Mouse (Mus musculus): ENCODE data around the gene Tex2. TPM values are rescaled to one million over a fixed set of nuclear protein-coding genes. Genes with fewer than 3 reads are reported as not detected.

The Tex2 gene
- polyA plus RNA-seq, 1 experiment, result 13.2 TPM

GRCm38 (mm10) chr11:106532248-106532790 is 80.9 kb downstream of the Tex2 start:
- Histone ChIP-seq H3K4me3 (ENCODE audit: control insufficient read depth, insufficient read depth, low read length) (no peak overlapping the region), H3K4me1 (replicated peaks; ENCODE audit: control insufficient read depth, insufficient read depth, low read length) (peaks cover 24% of the 10 kb centered on the region), H3K27me3 (ENCODE audit: control insufficient read depth, insufficient read depth, low read length) (no peaks in the 10 kb centered on the region), H3K36me3 (ENCODE audit: control insufficient read depth, insufficient read depth, low read length) (no peaks in the 10 kb centered on the region), H3K27ac (ENCODE audit: control insufficient read depth, insufficient read depth, low read length) (no peak overlapping the region)
- WGBS, result 97% methylated on average over 9 of the region's 9 CpGs
- no peak for DNase-seq
- no peak for TF ChIP-seq POLR2A (IDR thresholded peaks at IDR 0.05; ENCODE audit: control insufficient read depth, extremely low read depth, insufficient read depth, low read length, poor library complexity)
- TF ChIP-seq CTCF (IDR thresholded peaks at IDR 0.05; ENCODE audit: borderline replicate concordance, control insufficient read depth, extremely low read depth, insufficient read depth, low read length, poor library complexity), result no peak

DNA sequence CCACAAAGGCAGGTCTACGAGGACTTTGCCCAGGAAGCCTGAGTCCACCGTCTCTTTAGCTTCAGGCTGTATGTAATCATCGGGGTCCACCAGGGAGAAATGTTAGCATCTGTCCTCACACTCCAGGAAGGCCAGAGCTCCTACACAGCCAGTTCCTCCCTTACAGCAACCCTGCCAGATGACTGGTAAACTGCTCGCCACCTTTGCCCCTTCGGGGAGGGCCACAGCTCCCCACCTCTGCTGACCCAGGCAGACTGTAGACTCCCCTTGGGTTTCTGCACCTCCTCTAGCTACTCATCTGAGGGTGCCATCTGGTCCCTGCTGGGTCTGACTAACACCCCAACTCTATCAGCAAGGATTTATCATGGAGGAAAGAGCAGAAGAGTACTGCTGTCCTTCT is 83.4 kb downstream of the Tex2 start:
- no peak for TF ChIP-seq CTCF (IDR thresholded peaks at IDR 0.05; ENCODE audit: borderline replicate concordance, control insufficient read depth, extremely low read depth, insufficient read depth, low read length, poor library complexity)
- no peak for TF ChIP-seq POLR2A (IDR thresholded peaks at IDR 0.05; ENCODE audit: control insufficient read depth, extremely low read depth, insufficient read depth, low read length, poor library complexity)
- Histone ChIP-seq H3K27me3 (ENCODE audit: control insufficient read depth, insufficient read depth, low read length) (no peaks in the 10 kb centered on the region), H3K36me3 (ENCODE audit: control insufficient read depth, insufficient read depth, low read length) (no peaks in the 10 kb centered on the region), H3K27ac (ENCODE audit: control insufficient read depth, insufficient read depth, low read length) (no peak overlapping the region), H3K4me3 (ENCODE audit: control insufficient read depth, insufficient read depth, low read length) (no peak overlapping the region), H3K4me1 (replicated peaks; ENCODE audit: control insufficient read depth, insufficient read depth, low read length) (peaks cover 9% of the 10 kb centered on the region)
- DNase-seq, result no peak
- 97% methylated on average over 5 of the region's 5 CpGs for WGBS

DNA sequence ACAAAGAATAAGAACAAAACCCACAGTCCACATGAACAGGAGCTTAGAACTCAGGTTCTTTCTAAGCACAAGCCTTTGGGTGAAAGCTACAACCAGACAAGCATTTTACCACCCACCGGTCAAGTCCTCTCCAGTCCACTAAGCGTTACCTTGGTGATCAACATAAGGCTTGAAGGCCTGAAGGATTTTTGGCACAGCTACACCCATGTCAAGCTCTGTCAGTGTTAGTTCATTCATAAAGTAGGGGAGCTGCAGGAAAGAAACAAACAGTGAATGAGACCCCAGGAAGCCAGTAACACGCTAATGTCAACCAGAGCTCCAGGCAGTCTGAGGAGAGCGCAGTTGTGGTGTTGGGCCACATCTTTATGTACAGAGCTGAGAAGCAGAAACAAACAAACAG is 84.1 kb downstream of the Tex2 start:
- TF ChIP-seq POLR2A (IDR thresholded peaks at IDR 0.05; ENCODE audit: control insufficient read depth, extremely low read depth, insufficient read depth, low read length, poor library complexity) (no peak), CTCF (IDR thresholded peaks at IDR 0.05; ENCODE audit: borderline replicate concordance, control insufficient read depth, extremely low read depth, insufficient read depth, low read length, poor library complexity) (no peak)
- Histone ChIP-seq H3K27ac (ENCODE audit: control insufficient read depth, insufficient read depth, low read length) (no peak overlapping the region), H3K27me3 (ENCODE audit: control insufficient read depth, insufficient read depth, low read length) (no peaks in the 10 kb centered on the region), H3K4me1 (replicated peaks; ENCODE audit: control insufficient read depth, insufficient read depth, low read length) (peaks cover 6% of the 10 kb centered on the region), H3K36me3 (ENCODE audit: control insufficient read depth, insufficient read depth, low read length) (no peaks in the 10 kb centered on the region), H3K4me3 (ENCODE audit: control insufficient read depth, insufficient read depth, low read length) (no peak overlapping the region)
- DNase-seq, result no peak
- WGBS, result 99% methylated on average over 4 of the region's 4 CpGs

DNA sequence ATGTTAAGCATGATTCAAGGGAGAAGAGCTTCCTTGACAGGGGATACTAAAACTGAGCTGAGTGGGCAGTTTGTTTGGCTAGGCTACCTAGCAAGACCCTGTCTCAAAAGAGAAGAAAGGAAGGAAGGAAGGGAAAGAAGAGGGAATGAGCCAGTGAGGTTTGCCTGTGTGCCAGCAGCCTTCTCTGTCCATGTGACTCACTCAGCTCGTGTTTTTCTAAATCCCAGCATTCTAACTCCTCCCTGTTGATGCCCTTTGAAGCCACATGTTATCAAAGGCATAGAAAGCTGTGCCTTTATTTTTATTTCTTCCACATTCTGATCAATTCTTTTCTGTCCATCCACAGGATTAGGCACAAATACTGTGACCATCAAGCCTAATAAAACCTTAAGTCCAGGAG is 85.3 kb downstream of the Tex2 start:
- H3K4me3 ChIP-seq (ENCODE audit: control insufficient read depth, insufficient read depth, low read length), result no peak overlapping the region
- no peak for DNase-seq
- no peak overlapping the region for H3K27ac ChIP-seq (ENCODE audit: control insufficient read depth, insufficient read depth, low read length)
- peaks cover 3% of the 10 kb centered on the region; the same call in 1 of the 2 replicates for H3K4me1 ChIP-seq (replicated peaks; ENCODE audit: control insufficient read depth, insufficient read depth, low read length)
- H3K36me3 ChIP-seq (ENCODE audit: control insufficient read depth, insufficient read depth, low read length), result no peaks in the 10 kb centered on the region
- 66% methylated on average over 1 of the region's 1 CpGs for WGBS
- H3K27me3 ChIP-seq (ENCODE audit: control insufficient read depth, insufficient read depth, low read length), result no peaks in the 10 kb centered on the region
- TF ChIP-seq POLR2A (IDR thresholded peaks at IDR 0.05; ENCODE audit: control insufficient read depth, extremely low read depth, insufficient read depth, low read length, poor library complexity) (no peak), CTCF (IDR thresholded peaks at IDR 0.05; ENCODE audit: borderline replicate concordance, control insufficient read depth, extremely low read depth, insufficient read depth, low read length, poor library complexity) (no peak)

GRCm38 (mm10) chr11:106527147-106527821 is 85.9 kb downstream of the Tex2 start:
- Histone ChIP-seq H3K36me3 (ENCODE audit: control insufficient read depth, insufficient read depth, low read length) (no peaks in the 10 kb centered on the region), H3K27ac (ENCODE audit: control insufficient read depth, insufficient read depth, low read length) (no peak overlapping the region; the same call in 1 of the 2 replicates), H3K4me3 (ENCODE audit: control insufficient read depth, insufficient read depth, low read length) (no peak overlapping the region), H3K4me1 (replicated peaks; ENCODE audit: control insufficient read depth, insufficient read depth, low read length) (peaks cover 3% of the 10 kb centered on the region; the same call in 1 of the 2 replicates), H3K27me3 (ENCODE audit: control insufficient read depth, insufficient read depth, low read length) (no peaks in the 10 kb centered on the region)
- no peak for TF ChIP-seq POLR2A (IDR thresholded peaks at IDR 0.05; ENCODE audit: control insufficient read depth, extremely low read depth, insufficient read depth, low read length, poor library complexity)
- TF ChIP-seq CTCF (IDR thresholded peaks at IDR 0.05; ENCODE audit: borderline replicate concordance, control insufficient read depth, extremely low read depth, insufficient read depth, low read length, poor library complexity), result no peak
- WGBS, result 98% methylated on average over 10 of the region's 10 CpGs
- no peak for DNase-seq

DNA sequence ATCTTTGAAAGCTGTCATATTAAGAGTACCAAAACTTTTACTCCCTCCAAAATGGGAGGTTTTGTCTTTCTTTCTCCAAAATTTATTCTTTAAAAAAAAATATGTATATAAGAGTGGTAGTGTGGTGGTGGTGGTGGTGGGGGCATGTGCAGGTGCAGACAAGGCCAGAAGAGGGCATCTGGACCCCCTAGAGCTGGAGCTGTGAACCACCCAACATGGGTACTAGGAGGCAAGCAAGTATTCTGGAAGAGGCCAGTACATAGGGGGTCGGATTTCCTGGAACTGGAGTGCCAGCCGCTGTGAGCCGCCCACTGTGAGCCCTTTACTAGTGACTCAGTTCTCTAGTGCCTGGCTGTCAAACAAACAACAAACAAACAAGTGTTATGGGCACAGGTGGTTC is 90.7 kb downstream of the Tex2 start:
- 89% methylated on average over 3 of the region's 3 CpGs for WGBS
- Histone ChIP-seq H3K4me3 (ENCODE audit: control insufficient read depth, insufficient read depth, low read length) (no peak overlapping the region), H3K27ac (ENCODE audit: control insufficient read depth, insufficient read depth, low read length) (no peak overlapping the region), H3K36me3 (ENCODE audit: control insufficient read depth, insufficient read depth, low read length) (peaks cover 4% of the 10 kb centered on the region; the same call in 1 of the 2 replicates), H3K4me1 (replicated peaks; ENCODE audit: control insufficient read depth, insufficient read depth, low read length) (peaks cover 3% of the 10 kb centered on the region; the same call in 1 of the 2 replicates), H3K27me3 (ENCODE audit: control insufficient read depth, insufficient read depth, low read length) (no peaks in the 10 kb centered on the region)
- DNase-seq, result peak; percentile 37
- TF ChIP-seq CTCF (IDR thresholded peaks at IDR 0.05; ENCODE audit: borderline replicate concordance, control insufficient read depth, extremely low read depth, insufficient read depth, low read length, poor library complexity), result peak; percentile 60; the same call in 1 of the 2 replicates
- no peak for TF ChIP-seq POLR2A (IDR thresholded peaks at IDR 0.05; ENCODE audit: control insufficient read depth, extremely low read depth, insufficient read depth, low read length, poor library complexity)

Data from thymus, adult 2 months (tissue).